Mouse (Mus musculus) forebrain, postnatal 0 days (tissue): ENCODE data around the gene Creb3l1. TPM values are rescaled to one million over a fixed set of nuclear protein-coding genes. Genes with fewer than 3 reads are reported as not detected.
A peak's percentile ranks its signal among the peaks of the same experiment; 100 is the strongest.

Experiments
- ATAC-seq: fragments of 200-750 bp; cut with Nextera tagmentation; 2 replicates; pipeline ENCODE4 v1.8.0; 2017; ENCODE audit warnings: mild to moderate bottlenecking, moderate library complexity
- DNase-seq: peaks from one replicate; pipeline ENCODE4 v3.0.0-alpha.2; 2015
- H3K27ac ChIP-seq: fragments of 300-500 bp; sonication (generic); 2 replicates; pipeline ENCODE4 v1.5.1; 2014; ENCODE audit warnings: low read depth, mild to moderate bottlenecking, antibody characterized with exemption, low read length, moderate library complexity, mixed read lengths
- H3K27me3 ChIP-seq: fragments of 300-500 bp; sonication (generic); 2 replicates; pipeline ENCODE4 v1.6.1; 2014; ENCODE audit warnings: mild to moderate bottlenecking, low read length, mixed read lengths; ENCODE audit not compliant: insufficient read depth
- H3K36me3 ChIP-seq: fragments of 300-500 bp; sonication (generic); 2 replicates; pipeline ENCODE4 v1.6.1; 2014; ENCODE audit warnings: mild to moderate bottlenecking, moderate library complexity; ENCODE audit not compliant: insufficient read depth
- H3K4me1 ChIP-seq: fragments of 300-500 bp; sonication (generic); 2 replicates; pipeline ENCODE4 v1.6.1; 2014; ENCODE audit warnings: antibody characterized with exemption; ENCODE audit not compliant: insufficient read depth
- H3K4me2 ChIP-seq: fragments of 300-500 bp; sonication (generic); 2 replicates; pipeline ENCODE4 v1.6.1; 2014; ENCODE audit warnings: low read depth, mild to moderate bottlenecking, moderate library complexity
- H3K4me3 ChIP-seq: fragments of 300-500 bp; sonication (generic); 2 replicates; pipeline ENCODE4 v1.5.1; 2014; ENCODE audit warnings: low read depth, low read length, mixed read lengths
- H3K9ac ChIP-seq: fragments of 300-500 bp; sonication (generic); 2 replicates; pipeline ENCODE4 v1.6.1; 2014; ENCODE audit warnings: mild to moderate bottlenecking
- H3K9me3 ChIP-seq: fragments of 300-500 bp; sonication (generic); 2 replicates; pipeline ENCODE4 v1.6.1; 2016; ENCODE audit warnings: low read length
- CTCF ChIP-seq: sonication (generic); IDR thresholded peaks from 2 replicates; pipeline ENCODE4 v1.5.1; 2016; ENCODE audit warnings: antibody characterized with exemption, control low read depth, low read depth
- WGBS: fragments of 180-500 bp; shearing (Covaris S2); extraction: QIAGEN DNeasy Blood & Tissue Kit; methylation state at CpG from one replicate; pipeline ENCODE4 v1.1.7; 2014; 5-methylcytosine and 5-hydroxymethylcytosine counted together
- polyA plus RNA-seq: library from polyadenylated mRNA; unstranded; fragments of >200 nt; fragmentation: Nextera tagmentation; extraction: Ambion mirVana; gene quantifications from 2 replicates; pipeline ENCODE4 v1.2.1, GENCODE M21; 2015
- total RNA-seq: library from RNA; depleted of rRNA; stranded (reverse); fragments of >200 nt; gene quantifications from 2 replicates; pipeline ENCODE4 v1.2.3, GENCODE M21; 2014

The Creb3l1 gene
- total and polyA plus RNA-seq, 2 experiments from 2014 or later: 2.0 to 2.9 TPM

DNA sequence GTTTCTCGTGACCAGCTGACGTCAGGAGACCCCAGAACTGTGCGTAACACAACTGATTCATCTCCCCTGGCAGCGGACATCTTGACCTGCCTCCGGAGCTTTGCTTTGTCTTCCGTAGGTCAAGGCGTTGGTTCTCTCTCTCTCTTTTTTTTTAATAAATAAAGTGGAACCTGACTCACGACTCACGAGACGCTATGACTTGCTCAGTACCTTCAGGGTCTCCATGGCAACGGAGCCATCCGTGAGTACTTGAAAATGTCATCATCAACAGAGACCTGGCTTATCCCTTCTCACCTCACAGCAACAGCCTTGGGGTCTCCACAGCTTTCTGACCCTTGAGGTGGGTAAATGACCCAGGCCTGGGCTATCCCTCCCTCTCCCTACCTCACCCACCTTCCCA lies 19.0 kb upstream of the Creb3l1 start:
- Histone ChIP-seq H3K4me1 (no peaks in the 10 kb centered on the region), H3K4me3 (no peak overlapping the region), H3K4me2 (no peak overlapping the region), H3K27me3 (no peaks in the 10 kb centered on the region), H3K9ac (no peak overlapping the region), H3K9me3 (no peaks in the 10 kb centered on the region), H3K36me3 (no peaks in the 10 kb centered on the region), H3K27ac (no peak overlapping the region)
- ATAC-seq (peak; percentile 40), DNase-seq (no peak)
- TF ChIP-seq CTCF: no peak
- 80% methylated on average over 12 of the region's 12 CpGs for WGBS

DNA sequence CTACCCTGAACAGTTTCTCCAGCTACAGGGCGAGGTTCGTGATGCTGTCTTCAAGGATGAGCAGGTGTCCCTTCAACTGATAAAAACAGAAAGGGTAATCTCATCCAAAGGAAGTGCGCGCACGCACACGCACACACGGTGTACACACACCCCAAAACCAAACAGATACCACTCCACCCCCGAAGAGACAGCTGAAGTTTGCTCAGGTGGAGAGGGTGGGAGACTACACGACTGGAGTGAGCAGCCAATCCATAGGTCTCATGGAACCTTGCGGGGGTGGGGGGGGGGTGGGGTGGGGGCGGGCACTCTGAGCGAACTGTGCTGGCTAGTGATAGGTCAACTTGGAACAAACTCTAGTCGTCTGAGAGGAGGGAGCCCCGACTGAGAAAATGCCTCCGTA lies 17.2 kb upstream of the Creb3l1 start:
- Histone ChIP-seq H3K4me3 (no peak overlapping the region), H3K9ac (no peak overlapping the region), H3K9me3 (no peaks in the 10 kb centered on the region), H3K4me1 (no peaks in the 10 kb centered on the region), H3K27ac (no peak overlapping the region), H3K27me3 (no peaks in the 10 kb centered on the region), H3K4me2 (no peak overlapping the region), H3K36me3 (no peaks in the 10 kb centered on the region)
- ATAC-seq: no peak
- WGBS: 82% methylated on average over 15 of the region's 15 CpGs
- no peak for TF ChIP-seq CTCF
- no peak for DNase-seq

DNA sequence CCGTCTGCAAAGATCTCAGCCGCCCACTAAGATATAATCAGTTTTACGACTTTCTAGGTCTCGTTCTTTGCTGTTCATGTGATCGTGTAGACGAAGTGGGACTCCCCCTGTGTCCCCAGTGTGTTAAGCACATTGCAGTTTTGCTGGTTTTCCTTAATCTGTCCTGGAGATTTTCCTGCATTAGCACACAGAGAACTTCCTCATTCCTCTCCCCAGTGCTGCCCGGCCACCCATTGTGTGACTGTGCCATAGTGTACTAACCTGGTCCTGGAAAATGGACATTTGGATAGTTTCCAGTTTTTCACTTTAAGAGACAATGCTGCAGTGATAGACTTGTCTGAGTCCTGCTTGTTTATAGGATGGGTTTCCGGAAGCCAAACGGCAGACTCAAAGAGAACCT lies 10.0 kb upstream of the Creb3l1 start:
- H3K36me3 ChIP-seq: no peaks in the 10 kb centered on the region
- WGBS: 81% methylated on average over 9 of the region's 9 CpGs
- ATAC-seq (no peak), DNase-seq (no peak)
- no peak overlapping the region for H3K9ac ChIP-seq
- H3K4me1 ChIP-seq: no peaks in the 10 kb centered on the region
- H3K4me2 ChIP-seq: no peak overlapping the region
- H3K27me3 ChIP-seq: no peaks in the 10 kb centered on the region
- H3K9me3 ChIP-seq: no peaks in the 10 kb centered on the region
- no peak overlapping the region for H3K4me3 ChIP-seq
- no peak overlapping the region for H3K27ac ChIP-seq
- TF ChIP-seq CTCF: no peak

DNA sequence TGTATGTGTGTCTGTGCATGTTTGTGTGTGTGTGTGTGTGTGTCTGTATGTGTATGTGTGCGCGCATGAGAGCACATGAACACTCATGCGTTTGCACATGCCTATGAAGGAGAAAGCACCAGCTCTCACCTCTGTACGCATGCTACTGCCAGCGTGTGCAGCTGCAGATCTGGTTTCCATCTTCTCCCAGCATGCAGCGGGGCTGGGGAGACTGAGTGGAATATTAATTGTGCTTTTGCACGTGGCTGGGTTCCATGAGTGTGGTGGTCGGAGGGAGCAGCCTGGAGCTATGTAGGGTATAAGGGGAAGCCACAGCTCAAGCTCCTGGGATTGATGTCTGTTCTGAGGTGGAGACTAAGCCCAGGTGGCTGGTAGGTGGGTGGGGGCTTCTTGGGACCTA lies 6.3 kb upstream of the Creb3l1 start:
- ATAC-seq: peak; percentile 74
- no peak overlapping the region for H3K4me3 ChIP-seq

DNA sequence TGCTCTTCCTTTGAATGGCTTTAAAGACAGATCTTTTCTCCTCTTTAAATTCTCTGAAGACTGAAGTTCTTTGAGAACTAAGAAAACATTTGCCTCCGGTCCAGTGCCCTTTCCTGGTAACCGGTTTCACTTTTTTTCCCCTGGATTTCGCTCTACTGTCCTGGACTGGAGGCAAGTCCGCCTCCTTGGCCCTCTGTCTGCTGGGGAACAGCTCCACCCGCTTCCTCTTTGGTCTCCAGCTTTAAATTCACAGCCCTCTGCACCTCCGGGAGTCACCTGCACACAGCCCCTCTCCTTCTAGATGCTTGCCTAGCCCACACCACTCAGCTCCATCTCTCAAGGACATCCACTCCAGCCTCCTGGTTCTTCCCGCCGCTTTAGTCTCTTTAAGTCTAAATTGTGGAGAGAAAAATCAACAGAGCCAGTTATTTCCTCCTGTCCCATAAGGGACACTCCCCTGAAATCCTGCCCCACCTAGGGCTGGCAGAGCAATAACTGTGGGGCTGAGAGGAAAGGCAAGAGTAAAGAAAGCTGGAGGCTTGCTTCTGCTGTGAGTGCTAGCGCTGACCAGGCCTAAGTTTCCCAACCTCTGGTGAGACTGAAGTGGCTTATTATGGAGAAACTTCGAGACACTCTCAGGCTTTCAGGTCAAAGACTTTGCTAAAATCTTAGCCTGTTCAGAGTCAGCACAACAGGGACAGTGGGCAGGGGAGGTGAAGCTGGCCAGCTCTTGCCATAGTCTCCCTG lies 5.3 kb upstream of the Creb3l1 start:
- no peak overlapping the region for H3K9ac ChIP-seq
- DNase-seq (no peak), ATAC-seq (no peak)
- no peak overlapping the region for H3K4me3 ChIP-seq
- no peak for TF ChIP-seq CTCF
- no peaks in the 10 kb centered on the region for H3K4me1 ChIP-seq
- WGBS: 79% methylated on average over 10 of the region's 10 CpGs
- no peaks in the 10 kb centered on the region for H3K36me3 ChIP-seq
- no peak overlapping the region for H3K4me2 ChIP-seq
- no peaks in the 10 kb centered on the region for H3K27me3 ChIP-seq
- H3K9me3 ChIP-seq: no peaks in the 10 kb centered on the region
- H3K27ac ChIP-seq: no peak overlapping the region

More for the DNA sequence above, 6.3 kb upstream of the Creb3l1 start:
- Histone ChIP-seq H3K9me3 (no peaks in the 10 kb centered on the region), H3K27me3 (no peaks in the 10 kb centered on the region), H3K9ac (no peak overlapping the region), H3K4me1 (no peaks in the 10 kb centered on the region), H3K36me3 (no peaks in the 10 kb centered on the region), H3K27ac (no peak overlapping the region), H3K4me2 (no peak overlapping the region)
- no peak for TF ChIP-seq CTCF
- DNase-seq: peak; percentile 45
- 64% methylated on average over 8 of the region's 8 CpGs for WGBS

DNA sequence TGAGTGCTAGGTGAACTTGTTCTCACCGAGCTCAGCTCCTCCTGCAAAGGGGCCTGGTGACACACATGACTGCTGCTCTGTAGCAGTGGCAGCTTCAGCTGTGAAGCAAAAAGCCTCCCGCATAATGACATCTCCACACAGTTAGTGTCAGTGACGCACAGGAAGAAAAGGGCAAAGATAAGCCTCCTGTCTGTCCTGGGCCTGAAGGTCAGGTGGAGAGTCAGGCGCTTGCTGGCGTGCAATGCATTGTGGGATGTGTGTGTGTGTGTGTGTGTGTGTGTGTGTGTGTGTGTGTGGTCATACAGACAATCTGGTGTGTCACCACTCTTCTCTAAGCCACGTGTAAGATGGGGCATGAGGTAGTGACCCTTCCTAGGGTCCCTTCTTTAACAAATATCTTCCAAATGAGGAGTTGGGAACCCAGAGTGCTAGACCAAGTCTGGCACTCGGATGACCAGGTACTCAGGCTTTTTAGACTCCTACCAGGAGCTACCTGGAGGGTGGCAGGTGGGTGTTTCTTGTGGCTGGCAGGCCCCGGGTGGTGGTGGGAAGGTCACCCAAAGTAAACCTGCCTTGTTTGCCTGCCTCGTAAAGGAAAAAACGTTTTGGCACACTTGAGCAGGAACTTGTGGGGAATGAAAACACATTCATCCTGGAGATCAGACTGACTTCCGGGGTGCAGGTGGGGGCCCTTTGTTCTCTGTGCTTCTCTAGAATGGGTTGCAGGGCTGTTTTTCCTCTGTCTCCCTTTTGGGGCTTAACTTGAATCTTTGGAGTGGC lies 3.7 kb upstream of the Creb3l1 start:
- no peak overlapping the region for H3K9ac ChIP-seq
- H3K4me2 ChIP-seq: no peak overlapping the region
- H3K4me3 ChIP-seq: no peak overlapping the region
- DNase-seq: no peak
- no peaks in the 10 kb centered on the region for H3K9me3 ChIP-seq
- H3K27me3 ChIP-seq: no peaks in the 10 kb centered on the region; the same call in 1 of the 2 replicates
- no peaks in the 10 kb centered on the region for H3K4me1 ChIP-seq
- no peak for TF ChIP-seq CTCF
- no peaks in the 10 kb centered on the region for H3K36me3 ChIP-seq
- no peak for ATAC-seq
- WGBS: 61% methylated on average over 11 of the region's 11 CpGs
- no peak overlapping the region for H3K27ac ChIP-seq

DNA sequence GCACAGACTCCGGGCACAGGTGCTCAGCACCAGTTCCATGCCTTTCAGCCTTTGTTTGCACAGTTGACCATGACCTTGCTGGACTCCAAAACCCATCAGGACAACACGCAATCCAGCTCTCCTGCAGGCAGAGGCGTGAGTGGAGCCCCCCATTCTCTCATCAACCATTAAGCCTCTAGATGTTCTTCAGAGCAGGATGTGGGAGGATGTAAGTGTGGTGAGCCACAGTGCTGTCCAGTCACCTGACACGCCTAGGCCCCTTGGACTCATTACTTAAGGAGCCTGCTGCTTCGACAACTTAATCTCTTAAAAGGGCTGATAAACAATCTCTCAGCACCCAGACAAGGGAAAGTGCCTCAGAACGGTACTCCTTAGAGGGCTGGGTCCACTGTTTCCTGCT lies 1.7 kb upstream of the Creb3l1 start:
- 85% methylated on average over 6 of the region's 6 CpGs for WGBS
- H3K9ac ChIP-seq: no peak overlapping the region
- no peak overlapping the region for H3K4me3 ChIP-seq
- H3K27ac ChIP-seq: no peak overlapping the region
- ATAC-seq (no peak), DNase-seq (no peak)
- H3K27me3 ChIP-seq: peaks cover 3% of the 10 kb centered on the region
- no peak overlapping the region for H3K4me2 ChIP-seq
- no peaks in the 10 kb centered on the region for H3K9me3 ChIP-seq
- no peak for TF ChIP-seq CTCF
- H3K36me3 ChIP-seq: no peaks in the 10 kb centered on the region
- no peaks in the 10 kb centered on the region for H3K4me1 ChIP-seq
